Mouse (Mus musculus) embryonic fibroblast, embryonic 13.5 days (primary cell): ENCODE results near the gene Ankdd1a.

Experiments
- CTCF ChIP-seq: IDR thresholded peaks from 2 replicates; pipeline ENCODE4 v1.5.1; 2011; ENCODE audit warnings: mild to moderate bottlenecking, control low read depth, low read length, moderate library complexity, borderline replicate concordance; ENCODE audit not compliant: insufficient read depth
- POLR2A ChIP-seq: IDR thresholded peaks from 2 replicates; pipeline ENCODE4 v1.6.1; 2011; ENCODE audit warnings: low read depth, mild to moderate bottlenecking, control low read depth, low read length, moderate library complexity

GRCm38 (mm10) chr9:65558806-65559205, 38.8 kb upstream of the Ankdd1a start:
- no peak for TF ChIP-seq POLR2A
- TF ChIP-seq CTCF, result no peak
